Mouse (Mus musculus): ENCODE results near the gene Asgr1. TPM values are rescaled to one million over a fixed set of nuclear protein-coding genes. Genes with fewer than 3 reads are reported as not detected.
"Not testable (repeated sequence)": the region's sequence is repeated elsewhere in the genome, so short reads cannot be mapped to it uniquely, and the experiment has no call there.

The Asgr1 gene
- total RNA-seq, 2 experiments from 2014 or later: not detected

- intact Hi-C loops (cut with DNase I): no loop called here
- DNase-seq: no peak
Measured at GRCm38 (mm10) chr11:70059930-70060329, 6.0 kb downstream of the Asgr1 start.

- intact Hi-C loops (cut with DNase I): no loop called here
- no peak for DNase-seq
Measured at GRCm38 (mm10) chr11:70063053-70063452, 9.2 kb downstream of the Asgr1 start.

GRCm38 (mm10) chr11:70066701-70067100 is 12.8 kb downstream of the Asgr1 start:
- DNase-seq: no peak

GRCm38 (mm10) chr11:70068245-70068644 is 14.4 kb downstream of the Asgr1 start:
- intact Hi-C loops (cut with DNase I): no loop called here
- no peak for DNase-seq

More at GRCm38 (mm10) chr11:70066701-70067100, 12.8 kb downstream of the Asgr1 start:
- intact Hi-C loops (cut with DNase I): no loop called here

- intact Hi-C loops (cut with DNase I): no loop called here
- no peak for DNase-seq
Measured at GRCm38 (mm10) chr11:70070057-70070456, 16.2 kb downstream of the Asgr1 start.

- DNase-seq; intact Hi-C loops (cut with DNase I): not testable (repeated sequence)
Measured at GRCm38 (mm10) chr11:70070603-70071002, 16.7 kb downstream of the Asgr1 start.

- peak; percentile 78 to 85 for DNase-seq
- intact Hi-C loops (cut with DNase I): loop anchor here (1.0 kb wide), 2 partner anchors 127 to 139 kb away; no protein-coding TSS in a partner anchor
Measured at GRCm38 (mm10) chr11:70074379-70075071, 20.6 kb downstream of the Asgr1 start.

GRCm38 (mm10) chr11:70075581-70075980 is 21.7 kb downstream of the Asgr1 start:
- intact Hi-C loops (cut with DNase I): loop anchor here (1.0 kb wide), 2 partner anchors 126 to 138 kb away; no protein-coding TSS in a partner anchor
- DNase-seq: no peak

- DNase-seq: no peak
- intact Hi-C loops (cut with DNase I): no loop called here
Measured at GRCm38 (mm10) chr11:70077441-70077840, 23.6 kb downstream of the Asgr1 start.

- DNase-seq: no peak
- intact Hi-C loops (cut with DNase I): no loop called here
Measured at GRCm38 (mm10) chr11:70079175-70079574, 25.3 kb downstream of the Asgr1 start.

- intact Hi-C loops (cut with DNase I): no loop called here
- DNase-seq: no peak
Measured at GRCm38 (mm10) chr11:70079928-70080327, 26.0 kb downstream of the Asgr1 start.

GRCm38 (mm10) chr11:70080803-70081590 is 27.1 kb downstream of the Asgr1 start:
- DNase-seq: no peak
- intact Hi-C loops (cut with DNase I): no loop called here

GRCm38 (mm10) chr11:70084563-70084962 is 30.7 kb downstream of the Asgr1 start:
- peak; percentile 18 to 25 for DNase-seq
- intact Hi-C loops (cut with DNase I): no loop called here

GRCm38 (mm10) chr11:70091986-70092783 is 38.3 kb downstream of the Asgr1 start, which contains the start of gene Asgr2:
TSS of gene Asgr2 (plus strand) at chr11:70092644.
- peak; percentile 34 to 58 for DNase-seq

GRCm38 (mm10) chr11:70097396-70097795 is 43.5 kb downstream of the Asgr1 start:
- intact Hi-C loops (cut with DNase I): no loop called here
- no peak for DNase-seq

More at GRCm38 (mm10) chr11:70091986-70092783, 38.3 kb downstream of the Asgr1 start, which contains the start of gene Asgr2:
- intact Hi-C loops (cut with DNase I): no loop called here

- intact Hi-C loops (cut with DNase I): no loop called here
- no peak for DNase-seq
Measured at GRCm38 (mm10) chr11:70099102-70099501, 45.2 kb downstream of the Asgr1 start.

GRCm38 (mm10) chr11:70099809-70100208 is 45.9 kb downstream of the Asgr1 start:
- intact Hi-C loops (cut with DNase I): no loop called here
- no peak for DNase-seq

GRCm38 (mm10) chr11:70103701-70104315 is 49.9 kb downstream of the Asgr1 start:
- intact Hi-C loops (cut with DNase I): no loop called here

GRCm38 (mm10) chr11:70107085-70107484 is 53.2 kb downstream of the Asgr1 start:
- intact Hi-C loops (cut with DNase I): no loop called here
- DNase-seq: no peak

More at GRCm38 (mm10) chr11:70103701-70104315, 49.9 kb downstream of the Asgr1 start:
- no peak for DNase-seq

All from heart, postnatal 36 days (tissue).